Mouse (Mus musculus): Measurements from ENCODE around the gene Pex6. TPM values are rescaled to one million over a fixed set of nuclear protein-coding genes. Genes with fewer than 3 reads are reported as not detected.

The Pex6 gene
- total RNA-seq, 2 experiments from 2014 or later = 17.6 to 19.6 TPM

GRCm38 (mm10) chr17:46699245-46699644 is 12.0 kb upstream of the Pex6 start:
- DNase-seq (ENCODE audit: low spot score in 2 of 2) = no peak

- DNase-seq (ENCODE audit: low spot score in 2 of 2) = no peak
These were observed 11.4 kb upstream of the Pex6 start for GRCm38 (mm10) chr17:46699912-46700311.

- no peak for DNase-seq (ENCODE audit: low spot score in 2 of 2)
These were observed 9.8 kb upstream of the Pex6 start for GRCm38 (mm10) chr17:46701489-46701888.

GRCm38 (mm10) chr17:46702100-46702499 is 9.2 kb upstream of the Pex6 start:
- DNase-seq (ENCODE audit: low spot score in 2 of 2) = no peak

GRCm38 (mm10) chr17:46702506-46702905 is 8.8 kb upstream of the Pex6 start:
- DNase-seq (ENCODE audit: low spot score in 2 of 2) = no peak

- no peak for DNase-seq (ENCODE audit: low spot score in 2 of 2)
These were observed 7.0 kb upstream of the Pex6 start for GRCm38 (mm10) chr17:46703971-46704886.

GRCm38 (mm10) chr17:46704887-46705835 is 6.1 kb upstream of the Pex6 start, which contains the start of gene Ppp2r5d:
Ppp2r5d (minus strand) TSS chr17:46705111.
- DNase-seq (ENCODE audit: low spot score in 2 of 2) = peak; percentile 87 to 94

- DNase-seq (ENCODE audit: low spot score in 2 of 2) = no peak
These were observed 4.7 kb upstream of the Pex6 start for GRCm38 (mm10) chr17:46706375-46707089.

GRCm38 (mm10) chr17:46711612-46712271 is 479 bp downstream of the Pex6 start:
- peak in 1 of 2 experiments; percentile 66 for DNase-seq (ENCODE audit: low spot score in 2 of 2)

GRCm38 (mm10) chr17:46712442-46712841 is 1.2 kb downstream of the Pex6 start:
- DNase-seq (ENCODE audit: low spot score in 2 of 2) = no peak

GRCm38 (mm10) chr17:46713849-46714248 is 2.6 kb downstream of the Pex6 start:
- DNase-seq (ENCODE audit: low spot score in 2 of 2) = no peak

- no peak for DNase-seq (ENCODE audit: low spot score in 2 of 2)
These were observed 3.7 kb downstream of the Pex6 start for GRCm38 (mm10) chr17:46714756-46715481.

GRCm38 (mm10) chr17:46721077-46721476 is 9.8 kb downstream of the Pex6 start:
- no peak for DNase-seq (ENCODE audit: low spot score in 2 of 2)

GRCm38 (mm10) chr17:46724477-46725084 is 13.3 kb downstream of the Pex6 start:
- DNase-seq (ENCODE audit: low spot score in 2 of 2) = no peak

- no peak for DNase-seq (ENCODE audit: low spot score in 2 of 2)
These were observed 14.0 kb downstream of the Pex6 start for GRCm38 (mm10) chr17:46725273-46725672.

GRCm38 (mm10) chr17:46725731-46726645 is 14.7 kb downstream of the Pex6 start:
- no peak for DNase-seq (ENCODE audit: low spot score in 2 of 2)

- no peak for DNase-seq (ENCODE audit: low spot score in 2 of 2)
These were observed 16.0 kb downstream of the Pex6 start for GRCm38 (mm10) chr17:46727271-46727670.

- DNase-seq (ENCODE audit: low spot score in 2 of 2) = no peak
These were observed 16.8 kb downstream of the Pex6 start for GRCm38 (mm10) chr17:46728021-46728420.

All from gastrocnemius, postnatal 4 days (tissue).